Mouse (Mus musculus): Measurements from ENCODE around the gene Dot1l. TPM values are rescaled to one million over a fixed set of nuclear protein-coding genes. Genes with fewer than 3 reads are reported as not detected.

Dot1l gene
- polyA plus RNA-seq, 1 experiment = 22.1 TPM

- TF ChIP-seq POLR2A (IDR thresholded peaks at IDR 0.05; ENCODE audit: borderline replicate concordance, low read depth, low read length) (no peak), CTCF (IDR thresholded peaks at IDR 0.05; ENCODE audit: low read depth, low read length) (no peak)
- H3K27ac ChIP-seq (ENCODE audit: insufficient read depth, low read depth, low read length) = no peak overlapping the region
Observed at GRCm38 (mm10) chr10:80841685-80842084, 86.7 kb downstream of the Dot1l start.

GRCm38 (mm10) chr10:80842334-80842733 lies 87.3 kb downstream of the Dot1l start:
- Histone ChIP-seq H3K4me1 (ENCODE audit: control insufficient read depth, insufficient read depth, low read length) (peaks cover 17% of the 10 kb centered on the region), H3K27ac (ENCODE audit: insufficient read depth, low read depth, low read length) (no peak overlapping the region), H3K4me3 (ENCODE audit: insufficient read depth, low read length) (no peak overlapping the region)
- TF ChIP-seq CTCF (IDR thresholded peaks at IDR 0.05; ENCODE audit: low read depth, low read length) (no peak), POLR2A (IDR thresholded peaks at IDR 0.05; ENCODE audit: borderline replicate concordance, low read depth, low read length) (no peak)

More at GRCm38 (mm10) chr10:80841685-80842084, 86.7 kb downstream of the Dot1l start:
- Histone ChIP-seq H3K4me1 (ENCODE audit: control insufficient read depth, insufficient read depth, low read length) (peaks cover 17% of the 10 kb centered on the region), H3K4me3 (ENCODE audit: insufficient read depth, low read length) (no peak overlapping the region)

- Histone ChIP-seq H3K4me3 (ENCODE audit: insufficient read depth, low read length) (peak overlapping the region; percentile 42), H3K27ac (ENCODE audit: insufficient read depth, low read depth, low read length) (no peak overlapping the region), H3K4me1 (ENCODE audit: control insufficient read depth, insufficient read depth, low read length) (peaks cover 20% of the 10 kb centered on the region)
- TF ChIP-seq CTCF (IDR thresholded peaks at IDR 0.05; ENCODE audit: low read depth, low read length) (no peak), POLR2A (IDR thresholded peaks at IDR 0.05; ENCODE audit: borderline replicate concordance, low read depth, low read length) (no peak)
Observed at GRCm38 (mm10) chr10:80843087-80843930, 88.3 kb downstream of the Dot1l start.

GRCm38 (mm10) chr10:80843931-80844547 lies 89.0 kb downstream of the Dot1l start, which contains the start of gene Lingo3:
Gene Lingo3 (minus strand): TSS chr10:80844039.
- TF ChIP-seq CTCF (IDR thresholded peaks at IDR 0.05; ENCODE audit: low read depth, low read length) = no peak
- no peak for TF ChIP-seq POLR2A (IDR thresholded peaks at IDR 0.05; ENCODE audit: borderline replicate concordance, low read depth, low read length)
- Histone ChIP-seq H3K4me1 (ENCODE audit: control insufficient read depth, insufficient read depth, low read length) (peaks cover 18% of the 10 kb centered on the region), H3K4me3 (ENCODE audit: insufficient read depth, low read length) (peak within 1 kb of the TSS; percentile 42), H3K27ac (ENCODE audit: insufficient read depth, low read depth, low read length) (no peak within 1 kb of the TSS)

Other genes starting within 250 kb of the Dot1l start
- not detected in 2 replicates for gene Atp8b3, start 216.1 kb upstream of the Dot1l start, polyA plus RNA-seq (2012; ENCODE audit: insufficient read depth, insufficient read length, missing spikeins)
- 28.9 and 29.8 TPM in 2 replicates for gene Rexo1, start 193.6 kb upstream of the Dot1l start, polyA plus RNA-seq (2012; ENCODE audit: insufficient read depth, insufficient read length, missing spikeins)
- 7.7 and 9.3 TPM in 2 replicates for gene Klf16, start 177.9 kb upstream of the Dot1l start, polyA plus RNA-seq (2012; ENCODE audit: insufficient read depth, insufficient read length, missing spikeins)
- gene Abhd17a, start 164.9 kb upstream of the Dot1l start, polyA plus RNA-seq (2012; ENCODE audit: insufficient read depth, insufficient read length, missing spikeins) = 63.2 and 67.3 TPM in 2 replicates
- gene Scamp4, start 152.3 kb upstream of the Dot1l start, polyA plus RNA-seq (2012; ENCODE audit: insufficient read depth, insufficient read length, missing spikeins) = 29.3 and 35.4 TPM in 2 replicates
- 2.2 and 3.2 TPM in 2 replicates for gene Adat3, start 152.3 kb upstream of the Dot1l start, polyA plus RNA-seq (2012; ENCODE audit: insufficient read depth, insufficient read length, missing spikeins)
- gene Gm49322, start 149.2 kb upstream of the Dot1l start, polyA plus RNA-seq (2012; ENCODE audit: insufficient read depth, insufficient read length, missing spikeins) = 1.1 and 2.1 TPM in 2 replicates
- 87.3 and 98.4 TPM in 2 replicates for gene Csnk1g2, start 132.4 kb upstream of the Dot1l start, polyA plus RNA-seq (2012; ENCODE audit: insufficient read depth, insufficient read length, missing spikeins)
- gene Btbd2, start 98.1 kb upstream of the Dot1l start, polyA plus RNA-seq (2012; ENCODE audit: insufficient read depth, insufficient read length, missing spikeins) = 20.9 and 22.7 TPM in 2 replicates
- gene Mknk2, start 77.1 kb upstream of the Dot1l start, polyA plus RNA-seq (2012; ENCODE audit: insufficient read depth, insufficient read length, missing spikeins) = 107 and 117 TPM in 2 replicates
- gene Mob3a, start 53.2 kb upstream of the Dot1l start, polyA plus RNA-seq (2012; ENCODE audit: insufficient read depth, insufficient read length, missing spikeins) = 53.3 and 53.8 TPM in 2 replicates
- 11.0 and 25.2 TPM in 2 replicates for gene Izumo4, start 53.0 kb upstream of the Dot1l start, polyA plus RNA-seq (2012; ENCODE audit: insufficient read depth, insufficient read length, missing spikeins)
- gene Ap3d1, start 12.9 kb upstream of the Dot1l start, polyA plus RNA-seq (2012; ENCODE audit: insufficient read depth, insufficient read length, missing spikeins) = 121 and 129 TPM in 2 replicates
- 38.5 and 51.4 TPM in 2 replicates for gene Sf3a2, start 43.0 kb downstream of the Dot1l start, polyA plus RNA-seq (2012; ENCODE audit: insufficient read depth, insufficient read length, missing spikeins)
- gene Plekhj1, start 43.4 kb downstream of the Dot1l start, polyA plus RNA-seq (2012; ENCODE audit: insufficient read depth, insufficient read length, missing spikeins) = 117 and 122 TPM in 2 replicates
- gene Amh, start 50.0 kb downstream of the Dot1l start, polyA plus RNA-seq (2012; ENCODE audit: insufficient read depth, insufficient read length, missing spikeins) = not detected in 2 replicates
- gene Jsrp1, start 58.3 kb downstream of the Dot1l start, polyA plus RNA-seq (2012; ENCODE audit: insufficient read depth, insufficient read length, missing spikeins) = not detected in 2 replicates
- gene Oaz1, start 71.5 kb downstream of the Dot1l start, polyA plus RNA-seq (2012; ENCODE audit: insufficient read depth, insufficient read length, missing spikeins) = 823 and 921 TPM in 2 replicates
- not detected in 2 replicates for gene Lingo3, start 88.8 kb downstream of the Dot1l start, polyA plus RNA-seq (2012; ENCODE audit: insufficient read depth, insufficient read length, missing spikeins)
- gene Lsm7, start 100.0 kb downstream of the Dot1l start, polyA plus RNA-seq (2012; ENCODE audit: insufficient read depth, insufficient read length, missing spikeins) = 49.7 and 54.3 TPM in 2 replicates
- gene Sppl2b, start 100.1 kb downstream of the Dot1l start, polyA plus RNA-seq (2012; ENCODE audit: insufficient read depth, insufficient read length, missing spikeins) = 15.0 and 20.2 TPM in 2 replicates
- gene Tmprss9, start 116.6 kb downstream of the Dot1l start, polyA plus RNA-seq (2012; ENCODE audit: insufficient read depth, insufficient read length, missing spikeins) = not detected in 2 replicates
- gene Timm13, start 145.8 kb downstream of the Dot1l start, polyA plus RNA-seq (2012; ENCODE audit: insufficient read depth, insufficient read length, missing spikeins) = 76.6 and 101 TPM in 2 replicates
- 18.9 and 19.5 TPM in 2 replicates for gene Lmnb2, start 163.0 kb downstream of the Dot1l start, polyA plus RNA-seq (2012; ENCODE audit: insufficient read depth, insufficient read length, missing spikeins)
- gene Gadd45b, start 174.9 kb downstream of the Dot1l start, polyA plus RNA-seq (2012; ENCODE audit: insufficient read depth, insufficient read length, missing spikeins) = 15.8 and 20.9 TPM in 2 replicates